20 mouse cellular contexts compared by ENCODE assay signal in the genomic region with DNA sequence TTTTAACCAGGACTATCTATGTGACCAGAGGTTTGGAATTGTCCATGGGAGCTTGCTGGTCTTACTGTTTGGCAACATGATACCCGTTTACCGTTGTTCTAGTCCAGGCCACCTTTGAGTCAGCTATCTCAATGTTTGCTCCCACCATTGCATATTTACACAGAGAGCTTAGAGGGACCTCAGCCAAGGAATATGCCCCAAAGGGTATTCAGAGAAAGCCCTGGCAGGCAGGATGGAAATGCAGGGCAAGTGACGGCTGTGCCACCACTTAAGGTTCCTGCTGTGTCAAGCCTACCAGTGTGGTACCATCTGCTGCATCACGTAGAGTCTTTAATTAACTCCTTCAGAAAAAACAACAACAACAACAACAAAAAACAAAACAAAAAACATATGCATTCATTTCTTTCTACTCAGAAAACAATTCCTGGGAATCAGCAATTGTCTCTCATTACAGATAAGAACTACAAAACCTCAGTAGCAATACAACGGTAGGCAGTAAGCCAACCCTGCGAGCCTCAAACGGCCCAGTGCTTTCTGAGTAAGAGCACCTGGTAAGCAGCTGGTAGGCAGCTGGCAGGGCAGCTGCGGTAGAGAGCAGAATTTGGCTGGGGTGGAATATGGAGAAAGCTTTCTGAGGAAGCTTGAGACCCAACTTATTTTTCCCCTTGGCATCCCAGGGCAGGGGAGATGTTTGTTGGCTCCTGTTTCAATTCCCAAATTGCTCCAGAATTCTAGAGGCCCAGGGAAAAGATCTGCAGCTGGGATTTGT.
DNase-seq lines count a peak whose midpoint lies in the region; ATAC-seq and TF ChIP-seq lines count a peak whose summit lies in the region.
"Had no signal": no experiment of that assay in that cellular context is flagged by ENCODE, and none has a peak within 500 bp of the region (broad histone marks: within the 10 kb centered on the region; RNA-seq: fewer than 3 reads in every experiment).

No protein-coding gene starts in this region.

- H3K36me3 ChIP-seq in embryonic facial prominence, embryonic 14.5 days (ENCODE audit: control insufficient read depth, insufficient read depth, low read length): no peaks in the 10 kb centered on the region
- no peaks in the 10 kb centered on the region for H3K36me3 ChIP-seq in embryonic facial prominence, embryonic 10.5 days (replicated peaks)
- no peaks in the 10 kb centered on the region for H3K36me3 ChIP-seq in limb, embryonic 14.5 days (ENCODE audit: control insufficient read depth, insufficient read depth, low read length)
- no peaks in the 10 kb centered on the region for H3K36me3 ChIP-seq in limb, embryonic 10.5 days
- H3K36me3 ChIP-seq: embryonic facial prominence, embryonic 12.5 days; G1E; hindbrain, embryonic 15.5 days; lung, embryonic 15.5 days; neural tube, embryonic 13.5 days had no signal

- DNase-seq in embryonic facial prominence, embryonic 14.5 days (ENCODE audit: low spot score): peak; percentile 53
- no peak for DNase-seq in embryonic facial prominence, embryonic 10.5 days (ENCODE audit: low spot score)
- DNase-seq in limb, embryonic 14.5 days (ENCODE audit: low spot score): peak; percentile 30
- no peak for DNase-seq in limb, embryonic 10.5 days (ENCODE audit: low spot score)
- peak; percentile 4 for DNase-seq in right cerebral cortex, postnatal 4 days
- no peak for DNase-seq in right cerebral cortex, adult 2 months (ENCODE audit: low spot score in 2 of 2)
- DNase-seq in layer of hippocampus, adult 9-10 months (ENCODE audit: low spot score): no peak
- DNase-seq: adrenal gland, postnatal 14 days; cerebellum, adult 2 months; heart, postnatal 10 days; liver; right cerebral cortex, postnatal 14 days; thymus, postnatal 36 days had no signal

- no peaks in the 10 kb centered on the region for H3K4me1 ChIP-seq in embryonic facial prominence, embryonic 14.5 days (ENCODE audit: control insufficient read depth, insufficient read depth, low read length)
- no peaks in the 10 kb centered on the region for H3K4me1 ChIP-seq in embryonic facial prominence, embryonic 10.5 days
- H3K4me1 ChIP-seq in limb, embryonic 14.5 days (ENCODE audit: control insufficient read depth, insufficient read depth, low read length): no peaks in the 10 kb centered on the region
- H3K4me1 ChIP-seq in limb, embryonic 10.5 days: no peaks in the 10 kb centered on the region
- H3K4me1 ChIP-seq: embryonic facial prominence, embryonic 12.5 days; hindbrain, embryonic 15.5 days; lung, embryonic 15.5 days; neural tube, embryonic 13.5 days had no signal

- no peak overlapping the region for H3K4me3 ChIP-seq in embryonic facial prominence, embryonic 14.5 days (ENCODE audit: low read depth, low read length)
- no peak overlapping the region for H3K4me3 ChIP-seq in embryonic facial prominence, embryonic 10.5 days
- no peak overlapping the region for H3K4me3 ChIP-seq in limb, embryonic 14.5 days (replicated peaks; ENCODE audit: low read length)
- no peak overlapping the region for H3K4me3 ChIP-seq in limb, embryonic 10.5 days
- H3K4me3 ChIP-seq: embryonic facial prominence, embryonic 12.5 days; hindbrain, embryonic 15.5 days; lung, embryonic 15.5 days; neural tube, embryonic 13.5 days had no signal

- TF ChIP-seq POLR2A in limb, embryonic 14.5 days (IDR thresholded peaks at IDR 0.05; ENCODE audit: borderline replicate concordance, extremely low read depth, insufficient read depth, insufficient read length): no peak

- no peaks in the 10 kb centered on the region for H3K27me3 ChIP-seq in embryonic facial prominence, embryonic 14.5 days (replicated peaks; ENCODE audit: control insufficient read depth, insufficient read depth, low read length)
- no peaks in the 10 kb centered on the region for H3K27me3 ChIP-seq in embryonic facial prominence, embryonic 10.5 days (replicated peaks; ENCODE audit: low read depth, poor library complexity, severe bottlenecking)
- no peaks in the 10 kb centered on the region for H3K27me3 ChIP-seq in limb, embryonic 14.5 days (ENCODE audit: control insufficient read depth, insufficient read depth, low read length)
- H3K27me3 ChIP-seq in limb, embryonic 10.5 days (ENCODE audit: low read depth, poor library complexity, severe bottlenecking): no peaks in the 10 kb centered on the region
- H3K27me3 ChIP-seq: embryonic facial prominence, embryonic 12.5 days; hindbrain, embryonic 15.5 days; lung, embryonic 15.5 days; neural tube, embryonic 13.5 days had no signal

- ATAC-seq in embryonic facial prominence, embryonic 14.5 days (ENCODE audit: low read depth): peak; percentile 74; the same call in 1 of the 2 replicates
- ATAC-seq in limb, embryonic 14.5 days (ENCODE audit: low FRiP score, low read depth): peak; percentile 30; the same call in 1 of the 2 replicates
- ATAC-seq: intestine, postnatal 0 days had no signal

- H3K9me3 ChIP-seq in embryonic facial prominence, embryonic 14.5 days (ENCODE audit: control insufficient read depth, low read length): no peaks in the 10 kb centered on the region
- peaks cover 5% of the 10 kb centered on the region; the same call in 1 of the 2 replicates for H3K9me3 ChIP-seq in embryonic facial prominence, embryonic 10.5 days
- no peaks in the 10 kb centered on the region for H3K9me3 ChIP-seq in limb, embryonic 14.5 days (ENCODE audit: control insufficient read depth, low read length)
- H3K9me3 ChIP-seq in limb, embryonic 10.5 days (replicated peaks): no peaks in the 10 kb centered on the region
- H3K9me3 ChIP-seq: embryonic facial prominence, embryonic 12.5 days; G1E; hindbrain, embryonic 15.5 days; lung, embryonic 15.5 days; neural tube, embryonic 13.5 days had no signal

- H3K4me2 ChIP-seq in embryonic facial prominence, embryonic 14.5 days (ENCODE audit: low read depth, low read length): no peak overlapping the region
- H3K4me2 ChIP-seq in limb, embryonic 14.5 days (replicated peaks; ENCODE audit: low read depth, low read length, severe bottlenecking): no peak overlapping the region
- H3K4me2 ChIP-seq: embryonic facial prominence, embryonic 12.5 days; heart, embryonic 11.5 days; hindbrain, embryonic 15.5 days; lung, embryonic 15.5 days; neural tube, embryonic 13.5 days had no signal

- WGBS in embryonic facial prominence, embryonic 14.5 days: 70% methylated on average over 8 of the region's 8 CpGs
- WGBS in embryonic facial prominence, embryonic 10.5 days: 88% methylated on average over 8 of the region's 8 CpGs
- 80% methylated on average over 8 of the region's 8 CpGs for WGBS in limb, embryonic 14.5 days
- 88% methylated on average over 8 of the region's 8 CpGs for WGBS in limb, embryonic 10.5 days

- no peak overlapping the region for H3K9ac ChIP-seq in embryonic facial prominence, embryonic 14.5 days (ENCODE audit: low read depth, low read length)
- H3K9ac ChIP-seq in limb, embryonic 14.5 days (ENCODE audit: low read depth, low read length, severe bottlenecking): no peak overlapping the region
- H3K9ac ChIP-seq: embryonic facial prominence, embryonic 12.5 days; hindbrain, embryonic 15.5 days; lung, embryonic 15.5 days; neural tube, embryonic 13.5 days had no signal

- H3K27ac ChIP-seq in embryonic facial prominence, embryonic 14.5 days (replicated peaks; ENCODE audit: low read depth, low read length): no peak overlapping the region
- H3K27ac ChIP-seq in embryonic facial prominence, embryonic 10.5 days (replicated peaks): no peak overlapping the region
- no peak overlapping the region for H3K27ac ChIP-seq in limb, embryonic 14.5 days (replicated peaks; ENCODE audit: low read depth, low read length)
- no peak overlapping the region for H3K27ac ChIP-seq in limb, embryonic 10.5 days
- H3K27ac ChIP-seq: embryonic facial prominence, embryonic 12.5 days; hindbrain, embryonic 15.5 days; lung, embryonic 15.5 days; neural tube, embryonic 13.5 days had no signal

Comparison
In these comparisons a context has a peak if more than half of its experiments do, and no peak if none do; other contexts are left out.
1. DNase-seq: peak in embryonic facial prominence, embryonic 14.5 days (single experiment), limb, embryonic 14.5 days (single experiment) and right cerebral cortex, postnatal 4 days (single experiment); none in embryonic facial prominence, embryonic 10.5 days (single experiment), limb, embryonic 10.5 days (single experiment), right cerebral cortex, adult 2 months (0 of 2) and layer of hippocampus, adult 9-10 months (single experiment).